Mouse (Mus musculus) spleen, adult 2 months (tissue): ENCODE results near the gene Ror1.

ENCODE experiments used
- CTCF ChIP-seq: fragments of 200-500 bp; IDR thresholded peaks from 2 replicates; pipeline ENCODE4 v1.5.1; 2011; ENCODE audit warnings: mild to moderate bottlenecking, inconsistent platforms; ENCODE audit not compliant: insufficient read depth, insufficient read length, insufficient replicate concordance; ENCODE audit errors: extremely low read depth
- POLR2A ChIP-seq: fragments of 200-500 bp; IDR thresholded peaks from 2 replicates; pipeline ENCODE4 v1.6.1; 2011; ENCODE audit warnings: low read depth, low read length, inconsistent platforms

GRCm38 (mm10) chr4:100376163-100376562 lies 280.6 kb downstream of the Ror1 start:
- TF ChIP-seq CTCF (no peak), POLR2A (no peak)
